Mouse (Mus musculus) thymus, postnatal 36 days (tissue): ENCODE results near the gene Vstm2l.

Source experiments
- DNase-seq, 2 experiments: peaks; one replicate each; pipeline ENCODE4 v3.0.0; 2022; ENCODE audit warnings: mixed read lengths in 2 of 2

Vstm2l gene

GRCm38 (mm10) chr2:157935444-157936171, 21.2 kb downstream of the Vstm2l start:
- no peak for DNase-seq

- no peak for DNase-seq
Measured at GRCm38 (mm10) chr2:157936676-157937075, 22.2 kb downstream of the Vstm2l start.

GRCm38 (mm10) chr2:157940586-157941185, 26.2 kb downstream of the Vstm2l start:
- DNase-seq, result no peak

- peak; percentile 38 to 41 for DNase-seq
Measured at GRCm38 (mm10) chr2:157943514-157944155, 29.2 kb downstream of the Vstm2l start.

- peak in 1 of 2 experiments; percentile 10 for DNase-seq
Measured at GRCm38 (mm10) chr2:157944156-157944893, 29.9 kb downstream of the Vstm2l start.

- DNase-seq, result no peak
Measured at GRCm38 (mm10) chr2:157953978-157954377, 39.5 kb downstream of the Vstm2l start.

- DNase-seq, result no peak
Measured at GRCm38 (mm10) chr2:157957707-157958108, 43.3 kb downstream of the Vstm2l start.

- no peak for DNase-seq
Measured at GRCm38 (mm10) chr2:157967856-157968255, 53.4 kb downstream of the Vstm2l start.

- no peak for DNase-seq
Measured at GRCm38 (mm10) chr2:157970124-157970523, 55.7 kb downstream of the Vstm2l start.

- peak in 1 of 2 experiments; percentile 18 for DNase-seq
Measured at GRCm38 (mm10) chr2:157970669-157971068, 56.2 kb downstream of the Vstm2l start.

GRCm38 (mm10) chr2:157974604-157975501, 60.4 kb downstream of the Vstm2l start:
- DNase-seq, result no peak

GRCm38 (mm10) chr2:157975595-157975994, 61.1 kb downstream of the Vstm2l start:
- DNase-seq, result no peak

- DNase-seq, result no peak
Measured at GRCm38 (mm10) chr2:157979241-157979640, 64.8 kb downstream of the Vstm2l start.

- no peak for DNase-seq
Measured at GRCm38 (mm10) chr2:157982727-157983126, 68.3 kb downstream of the Vstm2l start.

- DNase-seq, result no peak
Measured at GRCm38 (mm10) chr2:157983276-157983675, 68.8 kb downstream of the Vstm2l start.

GRCm38 (mm10) chr2:157985611-157986010, 71.2 kb downstream of the Vstm2l start:
- DNase-seq, result no peak

- no peak for DNase-seq
Measured at GRCm38 (mm10) chr2:157986235-157986634, 71.8 kb downstream of the Vstm2l start.

GRCm38 (mm10) chr2:157988416-157989190, 74.2 kb downstream of the Vstm2l start:
- no peak for DNase-seq

GRCm38 (mm10) chr2:157989946-157990345, 75.5 kb downstream of the Vstm2l start:
- no peak for DNase-seq

- no peak for DNase-seq
Measured at GRCm38 (mm10) chr2:157991026-157991425, 76.6 kb downstream of the Vstm2l start.

GRCm38 (mm10) chr2:157992501-157992900, 78.0 kb downstream of the Vstm2l start:
- DNase-seq, result no peak
